Mouse (Mus musculus) forebrain, embryonic 10.5 days (tissue): ENCODE results near the gene Jmjd1c. TPM values are rescaled to one million over a fixed set of nuclear protein-coding genes. Genes with fewer than 3 reads are reported as not detected.

Experiments
- DNase-seq: peaks from one replicate; pipeline ENCODE4 v3.0.0-alpha.2; 2017; ENCODE audit warnings: low spot score; ENCODE audit errors: extremely low spot score
- H3K27ac ChIP-seq: fragments of 300-500 bp; sonication (generic); 2 replicates; pipeline ENCODE4 v1.5.1; 2016; ENCODE audit warnings: mild to moderate bottlenecking
- H3K27me3 ChIP-seq: fragments of 300-500 bp; sonication (generic); 2 replicates; pipeline ENCODE4 v1.6.1; 2016; ENCODE audit warnings: mild to moderate bottlenecking; ENCODE audit not compliant: poor library complexity, severe bottlenecking
- H3K36me3 ChIP-seq: fragments of 300-500 bp; sonication (generic); replicated peaks from 2 replicates; pipeline ENCODE4 v1.6.1; 2016; ENCODE audit warnings: mild to moderate bottlenecking, moderate library complexity
- H3K4me1 ChIP-seq: fragments of 300-500 bp; sonication (generic); 2 replicates; pipeline ENCODE4 v1.6.1; 2016
- H3K4me3 ChIP-seq: fragments of 300-500 bp; sonication (generic); 2 replicates; pipeline ENCODE4 v1.5.1; 2016; ENCODE audit warnings: mild to moderate bottlenecking, moderate library complexity
- H3K9me3 ChIP-seq: fragments of 300-500 bp; sonication (generic); 2 replicates; pipeline ENCODE4 v1.6.1; 2016; ENCODE audit warnings: mild to moderate bottlenecking, moderate library complexity
- WGBS: fragments of 180-500 bp; shearing (Covaris S2); methylation state at CpG from one replicate; pipeline ENCODE4 v1.1.7; 2016; 5-methylcytosine and 5-hydroxymethylcytosine counted together
- polyA plus RNA-seq: library from polyadenylated mRNA; unstranded; fragments of >200 nt; fragmentation: Nextera tagmentation; extraction: Ambion mirVana; gene quantifications from 2 replicates; pipeline ENCODE4 v1.2.1, GENCODE M21; 2016

The Jmjd1c gene
- polyA plus RNA-seq, 1 experiment from 2014 or later = 29.7 TPM

GRCm38 (mm10) chr10:67075931-67076878 lies 19.7 kb upstream of the Jmjd1c start:
- no peak overlapping the region for H3K4me3 ChIP-seq
- H3K4me1 ChIP-seq = peaks cover 14% of the 10 kb centered on the region
- 0 out of 2 replicates have a peak, but pooled peaks cover 3% of the 10 kb centered on the region for H3K9me3 ChIP-seq
- no peak for DNase-seq
- 82% methylated on average over 21 of the region's 21 CpGs for WGBS
- peaks cover 2% of the 10 kb centered on the region; the same call in 1 of the 2 replicates for H3K36me3 ChIP-seq
- no peak overlapping the region for H3K27ac ChIP-seq
- no peaks in the 10 kb centered on the region for H3K27me3 ChIP-seq

- peak overlapping the region; percentile 75; the same call in 1 of the 2 replicates for H3K27ac ChIP-seq
- 0 out of 2 replicates have a peak, but pooled peaks cover 4% of the 10 kb centered on the region for H3K36me3 ChIP-seq
- WGBS = 62% methylated on average over 4 of the region's 4 CpGs
- no peak overlapping the region for H3K4me3 ChIP-seq
- H3K4me1 ChIP-seq = peaks cover 20% of the 10 kb centered on the region
- H3K9me3 ChIP-seq = no peaks in the 10 kb centered on the region
- H3K27me3 ChIP-seq = no peaks in the 10 kb centered on the region
- no peak for DNase-seq
Measured at GRCm38 (mm10) chr10:67079030-67079429, 16.9 kb upstream of the Jmjd1c start.

GRCm38 (mm10) chr10:67081206-67082007 lies 14.5 kb upstream of the Jmjd1c start:
- no peak for DNase-seq
- Histone ChIP-seq H3K27ac (no peak overlapping the region), H3K4me3 (no peak overlapping the region), H3K4me1 (peaks cover 24% of the 10 kb centered on the region), H3K9me3 (no peaks in the 10 kb centered on the region), H3K36me3 (0 out of 2 replicates have a peak, but pooled peaks cover 2% of the 10 kb centered on the region), H3K27me3 (no peaks in the 10 kb centered on the region)
- 91% methylated on average over 18 of the region's 18 CpGs for WGBS

GRCm38 (mm10) chr10:67082531-67082930 lies 13.4 kb upstream of the Jmjd1c start:
- peaks cover 6% of the 10 kb centered on the region for H3K36me3 ChIP-seq
- WGBS = 88% methylated on average over 3 of the region's 4 CpGs
- no peak overlapping the region; the same call in 1 of the 2 replicates for H3K27ac ChIP-seq
- no peaks in the 10 kb centered on the region for H3K9me3 ChIP-seq
- no peaks in the 10 kb centered on the region for H3K27me3 ChIP-seq
- DNase-seq = no peak
- peaks cover 19% of the 10 kb centered on the region for H3K4me1 ChIP-seq
- no peak overlapping the region for H3K4me3 ChIP-seq

- WGBS = 74% methylated on average over 10 of the region's 10 CpGs
- no peaks in the 10 kb centered on the region for H3K27me3 ChIP-seq
- H3K4me1 ChIP-seq = peaks cover 19% of the 10 kb centered on the region
- no peak overlapping the region for H3K27ac ChIP-seq
- no peaks in the 10 kb centered on the region; the same call in 1 of the 2 replicates for H3K9me3 ChIP-seq
- no peak for DNase-seq
- H3K36me3 ChIP-seq = peaks cover 10% of the 10 kb centered on the region
- H3K4me3 ChIP-seq = no peak overlapping the region
Measured at GRCm38 (mm10) chr10:67083446-67084166, 12.3 kb upstream of the Jmjd1c start.

GRCm38 (mm10) chr10:67085124-67085523 lies 10.8 kb upstream of the Jmjd1c start:
- DNase-seq = no peak
- WGBS = 92% methylated on average over 10 of the region's 10 CpGs
- H3K27me3 ChIP-seq = no peaks in the 10 kb centered on the region
- H3K36me3 ChIP-seq = peaks cover 13% of the 10 kb centered on the region
- H3K9me3 ChIP-seq = no peaks in the 10 kb centered on the region; the same call in 1 of the 2 replicates
- H3K27ac ChIP-seq = no peak overlapping the region
- no peak overlapping the region for H3K4me3 ChIP-seq
- peaks cover 12% of the 10 kb centered on the region for H3K4me1 ChIP-seq

GRCm38 (mm10) chr10:67085916-67086315 lies 10.0 kb upstream of the Jmjd1c start:
- Histone ChIP-seq H3K27me3 (no peaks in the 10 kb centered on the region), H3K27ac (no peak overlapping the region), H3K9me3 (no peaks in the 10 kb centered on the region; the same call in 1 of the 2 replicates), H3K4me3 (no peak overlapping the region), H3K36me3 (peaks cover 18% of the 10 kb centered on the region), H3K4me1 (peaks cover 12% of the 10 kb centered on the region)
- no peak for DNase-seq
- WGBS = 92% methylated on average over 7 of the region's 7 CpGs

- WGBS = 95% methylated on average over 5 of the region's 5 CpGs
- Histone ChIP-seq H3K4me3 (no peak overlapping the region), H3K4me1 (peaks cover 12% of the 10 kb centered on the region), H3K27ac (no peak overlapping the region), H3K9me3 (no peaks in the 10 kb centered on the region; the same call in 1 of the 2 replicates), H3K36me3 (peaks cover 23% of the 10 kb centered on the region), H3K27me3 (no peaks in the 10 kb centered on the region)
- no peak for DNase-seq
Measured at GRCm38 (mm10) chr10:67087447-67088226, 8.3 kb upstream of the Jmjd1c start.

- WGBS = 93% methylated on average over 4 of the region's 4 CpGs
- no peaks in the 10 kb centered on the region; the same call in 1 of the 2 replicates for H3K9me3 ChIP-seq
- H3K4me3 ChIP-seq = no peak overlapping the region
- no peak overlapping the region for H3K27ac ChIP-seq
- peaks cover 31% of the 10 kb centered on the region for H3K36me3 ChIP-seq
- H3K4me1 ChIP-seq = peaks cover 10% of the 10 kb centered on the region
- H3K27me3 ChIP-seq = no peaks in the 10 kb centered on the region
- DNase-seq = no peak
Measured at GRCm38 (mm10) chr10:67090611-67091010, 5.3 kb upstream of the Jmjd1c start.

GRCm38 (mm10) chr10:67094922-67095321 lies 1.0 kb upstream of the Jmjd1c start:
- 90% methylated on average over 7 of the region's 7 CpGs for WGBS
- H3K4me1 ChIP-seq = peaks cover 37% of the 10 kb centered on the region
- H3K27ac ChIP-seq = no peak overlapping the region
- DNase-seq = no peak
- no peaks in the 10 kb centered on the region for H3K27me3 ChIP-seq
- H3K36me3 ChIP-seq = peaks cover 22% of the 10 kb centered on the region
- H3K4me3 ChIP-seq = peak overlapping the region; percentile 89; the same call in 1 of the 2 replicates
- H3K9me3 ChIP-seq = no peaks in the 10 kb centered on the region

GRCm38 (mm10) chr10:67096621-67097436 lies 904 bp downstream of the Jmjd1c start, which contains the start of gene Reep3:
TSS of gene Reep3 (minus strand) at chr10:67096945.
- Histone ChIP-seq H3K27ac (peak within 1 kb of the TSS; percentile 100), H3K27me3 (no peaks in the 10 kb centered on the region), H3K36me3 (peaks cover 10% of the 10 kb centered on the region), H3K9me3 (no peaks in the 10 kb centered on the region), H3K4me3 (peak within 1 kb of the TSS; percentile 89), H3K4me1 (peaks cover 53% of the 10 kb centered on the region)
- under 1% methylated on average over 80 of the region's 97 CpGs for WGBS
- DNase-seq = peak; percentile 69
